Mouse (Mus musculus) liver, adult 2 months (tissue): ENCODE measurements around the gene Nnmt.

Experiments
- CTCF ChIP-seq: fragments of 200-500 bp; IDR thresholded peaks from 2 replicates; pipeline ENCODE4 v1.5.1; 2011; ENCODE audit warnings: low read depth, low read length, control low read depth
- POLR2A ChIP-seq: fragments of 200-500 bp; IDR thresholded peaks from 2 replicates; pipeline ENCODE4 v1.6.1; 2011; ENCODE audit warnings: low read length, control low read depth; ENCODE audit not compliant: insufficient read depth; ENCODE audit errors: extremely low read depth

GRCm38 (mm10) chr9:48562388-48562787 is 42.6 kb downstream of the Nnmt start:
- TF ChIP-seq CTCF (no peak), POLR2A (no peak)
